Mouse (Mus musculus): ENCODE data around the gene Upp1. TPM values are rescaled to one million over a fixed set of nuclear protein-coding genes. Genes with fewer than 3 reads are reported as not detected.
A peak's percentile ranks its signal among the peaks of the same experiment; 100 is the strongest.
"Not testable (repeated sequence)": the region's sequence is repeated elsewhere in the genome, so short reads cannot be mapped to it uniquely, and the experiment has no call there.

The Upp1 gene
- polyA plus RNA-seq, 1 experiment = 416 TPM

- 88% methylated on average over 7 of the region's 7 CpGs for WGBS
- H3K36me3 ChIP-seq (ENCODE audit: control insufficient read depth, insufficient read depth, low read length) = peaks cover 57% of the 10 kb centered on the region
- H3K4me1 ChIP-seq (ENCODE audit: control insufficient read depth, insufficient read depth, insufficient read length, low read length) = no peaks in the 10 kb centered on the region
These were observed 13.8 kb downstream of the Upp1 start for GRCm38 (mm10) chr11:9131688-9132087.

GRCm38 (mm10) chr11:9135589-9136246, 17.8 kb downstream of the Upp1 start:
- no peak for TF ChIP-seq POLR2A (IDR thresholded peaks at IDR 0.05; ENCODE audit: low read depth, low read length)
- peak; percentile 43; the same call in 1 of the 2 replicates for TF ChIP-seq CTCF (IDR thresholded peaks at IDR 0.05; ENCODE audit: extremely low read depth, insufficient read length, insufficient replicate concordance, low read depth, low read length)
- Histone ChIP-seq H3K27ac (ENCODE audit: insufficient read depth, low read depth, low read length) (no peak overlapping the region), H3K4me1 (ENCODE audit: control insufficient read depth, insufficient read depth, insufficient read length, low read length) (no peaks in the 10 kb centered on the region), H3K4me3 (ENCODE audit: low read depth, low read length) (no peak overlapping the region), H3K27me3 (ENCODE audit: control insufficient read depth, insufficient read depth, low read length) (no peaks in the 10 kb centered on the region), H3K36me3 (ENCODE audit: control insufficient read depth, insufficient read depth, low read length) (peaks cover 38% of the 10 kb centered on the region)
- WGBS = 79% methylated on average over 11 of the region's 11 CpGs

More at GRCm38 (mm10) chr11:9131688-9132087, 13.8 kb downstream of the Upp1 start:
- no peak overlapping the region for H3K27ac ChIP-seq (ENCODE audit: insufficient read depth, low read depth, low read length)
- no peak overlapping the region for H3K4me3 ChIP-seq (ENCODE audit: low read depth, low read length)
- no peaks in the 10 kb centered on the region for H3K27me3 ChIP-seq (ENCODE audit: control insufficient read depth, insufficient read depth, low read length)
- TF ChIP-seq CTCF (IDR thresholded peaks at IDR 0.05; ENCODE audit: extremely low read depth, insufficient read length, insufficient replicate concordance, low read depth, low read length) (no peak), POLR2A (IDR thresholded peaks at IDR 0.05; ENCODE audit: low read depth, low read length) (no peak)

- 12% methylated on average over 5 of the region's 5 CpGs for WGBS
- H3K27ac ChIP-seq (ENCODE audit: insufficient read depth, low read depth, low read length) = no peak overlapping the region
- H3K36me3 ChIP-seq (ENCODE audit: control insufficient read depth, insufficient read depth, low read length) = peaks cover 34% of the 10 kb centered on the region
- peak; percentile 90; the same call in 1 of the 2 replicates for TF ChIP-seq CTCF (IDR thresholded peaks at IDR 0.05; ENCODE audit: extremely low read depth, insufficient read length, insufficient replicate concordance, low read depth, low read length)
- TF ChIP-seq POLR2A (IDR thresholded peaks at IDR 0.05; ENCODE audit: low read depth, low read length) = no peak
- no peak overlapping the region for H3K4me3 ChIP-seq (ENCODE audit: low read depth, low read length)
- no peaks in the 10 kb centered on the region for H3K4me1 ChIP-seq (ENCODE audit: control insufficient read depth, insufficient read depth, insufficient read length, low read length)
- H3K27me3 ChIP-seq (ENCODE audit: control insufficient read depth, insufficient read depth, low read length) = no peaks in the 10 kb centered on the region
These were observed 18.6 kb downstream of the Upp1 start for GRCm38 (mm10) chr11:9136471-9136870.

GRCm38 (mm10) chr11:9145113-9145512, 27.2 kb downstream of the Upp1 start:
- Histone ChIP-seq H3K27me3 (ENCODE audit: control insufficient read depth, insufficient read depth, low read length) (no peaks in the 10 kb centered on the region), H3K36me3 (ENCODE audit: control insufficient read depth, insufficient read depth, low read length) (no peaks in the 10 kb centered on the region), H3K4me3 (ENCODE audit: low read depth, low read length) (no peak overlapping the region), H3K4me1 (ENCODE audit: control insufficient read depth, insufficient read depth, insufficient read length, low read length) (no peaks in the 10 kb centered on the region), H3K27ac (ENCODE audit: insufficient read depth, low read depth, low read length) (no peak overlapping the region)
- TF ChIP-seq CTCF (IDR thresholded peaks at IDR 0.05; ENCODE audit: extremely low read depth, insufficient read length, insufficient replicate concordance, low read depth, low read length) (no peak), POLR2A (IDR thresholded peaks at IDR 0.05; ENCODE audit: low read depth, low read length) (no peak)
- WGBS = 83% methylated on average over 2 of the region's 2 CpGs

GRCm38 (mm10) chr11:9146115-9146514, 28.2 kb downstream of the Upp1 start:
- Histone ChIP-seq H3K4me1 (ENCODE audit: control insufficient read depth, insufficient read depth, insufficient read length, low read length) (no peaks in the 10 kb centered on the region), H3K27ac (ENCODE audit: insufficient read depth, low read depth, low read length) (no peak overlapping the region), H3K27me3 (ENCODE audit: control insufficient read depth, insufficient read depth, low read length) (no peaks in the 10 kb centered on the region), H3K4me3 (ENCODE audit: low read depth, low read length) (no peak overlapping the region), H3K36me3 (ENCODE audit: control insufficient read depth, insufficient read depth, low read length) (no peaks in the 10 kb centered on the region)
- no peak for TF ChIP-seq CTCF (IDR thresholded peaks at IDR 0.05; ENCODE audit: extremely low read depth, insufficient read length, insufficient replicate concordance, low read depth, low read length)
- TF ChIP-seq POLR2A (IDR thresholded peaks at IDR 0.05; ENCODE audit: low read depth, low read length) = no peak
- 87% methylated on average over 4 of the region's 4 CpGs for WGBS

- Histone ChIP-seq H3K4me1 (ENCODE audit: control insufficient read depth, insufficient read depth, insufficient read length, low read length) (no peaks in the 10 kb centered on the region), H3K27me3 (ENCODE audit: control insufficient read depth, insufficient read depth, low read length) (no peaks in the 10 kb centered on the region), H3K4me3 (ENCODE audit: low read depth, low read length) (no peak overlapping the region), H3K36me3 (ENCODE audit: control insufficient read depth, insufficient read depth, low read length) (no peaks in the 10 kb centered on the region), H3K27ac (ENCODE audit: insufficient read depth, low read depth, low read length) (peak overlapping the region; percentile 29)
- 85% methylated on average over 1 of the region's 1 CpGs for WGBS
- TF ChIP-seq POLR2A (IDR thresholded peaks at IDR 0.05; ENCODE audit: low read depth, low read length) (no peak), CTCF (IDR thresholded peaks at IDR 0.05; ENCODE audit: extremely low read depth, insufficient read length, insufficient replicate concordance, low read depth, low read length) (no peak)
These were observed 28.8 kb downstream of the Upp1 start for GRCm38 (mm10) chr11:9146683-9147082.

GRCm38 (mm10) chr11:9148206-9148605, 30.3 kb downstream of the Upp1 start:
- no peaks in the 10 kb centered on the region for H3K27me3 ChIP-seq (ENCODE audit: control insufficient read depth, insufficient read depth, low read length)
- no peak for TF ChIP-seq POLR2A (IDR thresholded peaks at IDR 0.05; ENCODE audit: low read depth, low read length)
- TF ChIP-seq CTCF (IDR thresholded peaks at IDR 0.05; ENCODE audit: extremely low read depth, insufficient read length, insufficient replicate concordance, low read depth, low read length) = no peak
- H3K4me1 ChIP-seq (ENCODE audit: control insufficient read depth, insufficient read depth, insufficient read length, low read length) = peaks cover 1% of the 10 kb centered on the region; the same call in 1 of the 2 replicates

GRCm38 (mm10) chr11:9150403-9150802, 32.5 kb downstream of the Upp1 start:
- H3K27ac ChIP-seq (ENCODE audit: insufficient read depth, low read depth, low read length); H3K36me3 ChIP-seq (ENCODE audit: control insufficient read depth, insufficient read depth, low read length); H3K27me3 ChIP-seq (ENCODE audit: control insufficient read depth, insufficient read depth, low read length); H3K4me1 ChIP-seq (ENCODE audit: control insufficient read depth, insufficient read depth, insufficient read length, low read length); H3K4me3 ChIP-seq (ENCODE audit: low read depth, low read length): not testable (repeated sequence)
- WGBS = 87% methylated on average over 25 of the region's 25 CpGs

More at GRCm38 (mm10) chr11:9148206-9148605, 30.3 kb downstream of the Upp1 start:
- Histone ChIP-seq H3K4me3 (ENCODE audit: low read depth, low read length) (no peak overlapping the region), H3K36me3 (ENCODE audit: control insufficient read depth, insufficient read depth, low read length) (no peaks in the 10 kb centered on the region), H3K27ac (ENCODE audit: insufficient read depth, low read depth, low read length) (no peak overlapping the region)
- 60% methylated on average over 2 of the region's 2 CpGs for WGBS

Measured in small intestine, adult 2 months (tissue).